Mouse (Mus musculus): ENCODE data around the gene Galr3. TPM values are rescaled to one million over a fixed set of nuclear protein-coding genes. Genes with fewer than 3 reads are reported as not detected.

Galr3 gene
- 1.4 TPM for polyA plus RNA-seq (2015; fragmentation: Illumina TruSeq; extraction: RNeasy Lipid Tissue Mini Kit (QIAGEN cat#74804); ENCODE audit: insufficient read depth, low read depth, low replicate concordance)

DNA sequence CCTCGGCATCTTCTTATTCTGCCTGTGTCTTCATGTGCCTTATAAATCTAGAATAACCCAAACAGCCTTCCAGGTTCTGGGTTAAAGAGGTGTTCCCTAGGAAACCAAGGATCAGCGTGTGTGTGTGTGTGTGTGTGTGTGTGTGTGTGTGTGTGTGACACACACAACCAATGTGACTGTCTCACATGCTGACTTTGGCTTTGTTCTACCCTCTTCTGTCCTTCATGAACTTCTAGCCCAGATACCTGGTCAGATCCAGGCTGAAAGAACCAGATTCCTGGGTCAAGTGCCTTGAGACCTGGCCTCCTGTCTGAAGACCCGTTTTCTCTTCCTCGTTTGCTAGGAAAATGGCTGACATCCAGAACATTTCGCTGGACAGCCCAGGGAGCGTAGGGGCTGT is at the start of gene Galr3:
TSS of gene Galr3 (plus strand) at position 301 of the 400 bp plus-strand sequence.

DNA sequence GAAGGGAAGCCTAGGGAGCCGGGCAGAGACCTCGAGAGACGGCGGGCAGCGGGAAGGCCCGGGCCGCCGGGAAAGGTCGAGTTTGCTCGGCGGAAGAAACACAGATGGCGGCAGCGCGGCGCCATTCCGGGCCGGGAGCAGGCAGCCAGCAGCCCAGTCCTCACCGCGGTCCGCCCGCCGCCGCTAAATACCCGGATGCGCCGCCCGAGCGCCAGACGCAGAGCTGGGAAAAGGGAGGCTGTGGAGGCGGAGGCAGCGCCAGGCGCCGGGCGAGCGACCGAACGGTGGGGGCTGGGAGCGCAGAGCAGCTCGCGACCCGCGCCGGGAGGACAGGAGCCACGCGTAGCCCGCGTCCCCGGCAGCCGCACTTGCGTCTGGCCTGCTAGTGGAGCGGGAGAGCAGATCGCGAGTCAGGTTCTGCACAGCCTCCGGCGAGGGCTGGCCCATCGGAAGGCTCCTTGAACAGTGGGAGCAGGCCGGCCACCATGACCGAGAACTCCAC is 13.4 kb upstream of the Galr3 start, which contains the start of gene H1f0:
TSS of gene H1f0 (plus strand) at position 214 of the 502 bp plus-strand sequence.

DNA sequence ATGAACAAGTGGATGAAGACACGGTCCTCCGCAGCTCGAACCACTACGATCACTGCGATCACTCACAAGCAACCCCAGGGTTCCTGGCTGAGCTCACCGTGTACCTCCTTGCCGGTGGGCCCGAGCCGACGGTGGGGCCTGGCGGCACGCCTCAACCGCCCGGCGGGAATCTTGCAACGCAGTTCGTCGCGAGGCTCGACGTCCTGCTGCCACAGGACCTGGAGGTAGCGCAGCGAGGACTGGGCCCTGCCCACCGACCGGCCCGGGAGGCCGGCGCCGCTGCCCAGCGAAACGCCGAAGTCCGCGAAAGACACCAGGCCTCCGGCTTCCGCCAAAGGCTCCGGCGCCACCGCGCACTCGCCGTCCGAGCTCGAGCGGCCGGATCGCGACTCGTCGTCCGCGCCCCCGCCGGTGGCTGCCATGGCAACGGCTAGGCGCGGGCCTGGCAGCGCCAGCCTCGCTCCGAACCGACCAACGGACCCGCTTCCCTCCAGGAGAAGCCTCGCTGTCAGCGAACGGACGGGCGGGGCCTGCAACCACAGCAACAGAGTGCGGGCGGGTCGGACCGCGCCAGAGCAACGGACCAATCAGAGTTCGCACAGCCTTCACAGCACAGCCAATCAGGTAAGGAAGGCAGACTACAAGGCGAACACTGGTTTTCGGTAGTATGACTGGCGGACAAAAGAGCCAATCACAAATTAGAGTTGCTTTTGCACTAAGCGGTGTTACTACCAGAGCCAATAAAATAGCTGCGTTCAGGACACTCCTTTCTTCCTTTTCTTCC is 20.9 kb downstream of the Galr3 start, which contains the start of gene Ankrd54:
TSS of gene Ankrd54 (minus strand) at position 518 of the 784 bp plus-strand sequence.

DNA sequence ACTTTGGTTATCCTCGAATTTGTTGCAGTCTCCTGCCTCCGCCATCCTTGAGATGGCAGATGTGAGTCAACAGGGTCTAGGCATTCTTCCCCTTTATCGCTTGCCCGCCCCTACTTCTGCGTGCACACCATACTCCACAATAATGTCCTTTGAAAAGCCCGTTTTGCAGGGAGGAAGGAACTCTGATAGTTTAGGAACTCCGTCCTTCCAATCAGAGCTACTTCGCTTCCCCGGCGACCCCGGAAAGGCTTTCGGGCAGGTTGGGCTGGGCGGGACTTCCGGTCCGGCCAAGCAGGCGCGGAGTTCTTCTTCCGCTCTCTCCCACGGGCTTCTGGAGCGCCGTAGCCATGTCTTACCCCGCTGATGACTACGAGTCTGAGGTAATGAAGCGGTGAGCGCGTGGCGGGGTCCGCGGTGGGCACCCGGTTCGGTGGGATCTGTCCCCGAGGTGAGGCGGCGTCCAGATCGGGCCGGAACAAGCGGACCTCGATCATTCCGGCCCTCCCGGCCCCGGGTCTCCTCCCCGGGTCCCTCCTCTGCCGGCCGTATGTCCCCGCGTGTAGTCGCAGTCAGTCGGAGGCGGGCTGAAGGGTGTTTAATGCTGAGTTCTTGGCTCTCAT is 33.3 kb downstream of the Galr3 start, which contains the start of gene Eif3l:
TSS of gene Eif3l (plus strand) at position 267 of the 620 bp plus-strand sequence.

Other genes with a start within 250 kb of the Galr3 start
- gene Card10, start 238.8 kb upstream of the Galr3 start, polyA plus RNA-seq (2015; fragmentation: Illumina TruSeq; extraction: RNeasy Lipid Tissue Mini Kit (QIAGEN cat#74804); ENCODE audit: insufficient read depth, low read depth, low replicate concordance): 11.2 TPM
- 26.1 TPM for gene Cdc42ep1, start 199.3 kb upstream of the Galr3 start, polyA plus RNA-seq (2015; fragmentation: Illumina TruSeq; extraction: RNeasy Lipid Tissue Mini Kit (QIAGEN cat#74804); ENCODE audit: insufficient read depth, low read depth, low replicate concordance)
- gene Lgals2, start 186.4 kb upstream of the Galr3 start, polyA plus RNA-seq (2015; fragmentation: Illumina TruSeq; extraction: RNeasy Lipid Tissue Mini Kit (QIAGEN cat#74804); ENCODE audit: insufficient read depth, low read depth, low replicate concordance): 2.3 TPM
- 14.9 TPM for gene Gga1, start 164.7 kb upstream of the Galr3 start, polyA plus RNA-seq (2015; fragmentation: Illumina TruSeq; extraction: RNeasy Lipid Tissue Mini Kit (QIAGEN cat#74804); ENCODE audit: insufficient read depth, low read depth, low replicate concordance)
- gene Gm49510, start 142.2 kb upstream of the Galr3 start, polyA plus RNA-seq (2015; fragmentation: Illumina TruSeq; extraction: RNeasy Lipid Tissue Mini Kit (QIAGEN cat#74804); ENCODE audit: insufficient read depth, low read depth, low replicate concordance): not detected
- gene Sh3bp1, start 142.1 kb upstream of the Galr3 start, polyA plus RNA-seq (2015; fragmentation: Illumina TruSeq; extraction: RNeasy Lipid Tissue Mini Kit (QIAGEN cat#74804); ENCODE audit: insufficient read depth, low read depth, low replicate concordance): 4.2 TPM
- 0.81 TPM for gene Pdxp, start 128.0 kb upstream of the Galr3 start, polyA plus RNA-seq (2015; fragmentation: Illumina TruSeq; extraction: RNeasy Lipid Tissue Mini Kit (QIAGEN cat#74804); ENCODE audit: insufficient read depth, low read depth, low replicate concordance)
- gene Lgals1, start 115.2 kb upstream of the Galr3 start, polyA plus RNA-seq (2015; fragmentation: Illumina TruSeq; extraction: RNeasy Lipid Tissue Mini Kit (QIAGEN cat#74804); ENCODE audit: insufficient read depth, low read depth, low replicate concordance): 163 TPM
- 14.1 TPM for gene Nol12, start 107.0 kb upstream of the Galr3 start, polyA plus RNA-seq (2015; fragmentation: Illumina TruSeq; extraction: RNeasy Lipid Tissue Mini Kit (QIAGEN cat#74804); ENCODE audit: insufficient read depth, low read depth, low replicate concordance)
- gene Triobp, start 94.2 kb upstream of the Galr3 start, polyA plus RNA-seq (2015; fragmentation: Illumina TruSeq; extraction: RNeasy Lipid Tissue Mini Kit (QIAGEN cat#74804); ENCODE audit: insufficient read depth, low read depth, low replicate concordance): 12.3 TPM
- gene H1f0, start 13.4 kb upstream of the Galr3 start, polyA plus RNA-seq (2015; fragmentation: Illumina TruSeq; extraction: RNeasy Lipid Tissue Mini Kit (QIAGEN cat#74804); ENCODE audit: insufficient read depth, low read depth, low replicate concordance): 47.5 TPM
- 9.9 TPM for gene Ankrd54, start 21.0 kb downstream of the Galr3 start, polyA plus RNA-seq (2015; fragmentation: Illumina TruSeq; extraction: RNeasy Lipid Tissue Mini Kit (QIAGEN cat#74804); ENCODE audit: insufficient read depth, low read depth, low replicate concordance)
- 26.9 TPM for gene Eif3l, start 33.3 kb downstream of the Galr3 start, polyA plus RNA-seq (2015; fragmentation: Illumina TruSeq; extraction: RNeasy Lipid Tissue Mini Kit (QIAGEN cat#74804); ENCODE audit: insufficient read depth, low read depth, low replicate concordance)
- gene Micall1, start 67.0 kb downstream of the Galr3 start, polyA plus RNA-seq (2015; fragmentation: Illumina TruSeq; extraction: RNeasy Lipid Tissue Mini Kit (QIAGEN cat#74804); ENCODE audit: insufficient read depth, low read depth, low replicate concordance): 10.6 TPM
- gene Polr2f, start 99.1 kb downstream of the Galr3 start, polyA plus RNA-seq (2015; fragmentation: Illumina TruSeq; extraction: RNeasy Lipid Tissue Mini Kit (QIAGEN cat#74804); ENCODE audit: insufficient read depth, low read depth, low replicate concordance): 30.2 TPM
- 5.4 TPM for gene 1700088E04Rik, start 99.4 kb downstream of the Galr3 start, polyA plus RNA-seq (2015; fragmentation: Illumina TruSeq; extraction: RNeasy Lipid Tissue Mini Kit (QIAGEN cat#74804); ENCODE audit: insufficient read depth, low read depth, low replicate concordance)
- 1.2 TPM for gene Sox10, start 123.4 kb downstream of the Galr3 start, polyA plus RNA-seq (2015; fragmentation: Illumina TruSeq; extraction: RNeasy Lipid Tissue Mini Kit (QIAGEN cat#74804); ENCODE audit: insufficient read depth, low read depth, low replicate concordance)
- 31.6 TPM for gene Pick1, start 187.3 kb downstream of the Galr3 start, polyA plus RNA-seq (2015; fragmentation: Illumina TruSeq; extraction: RNeasy Lipid Tissue Mini Kit (QIAGEN cat#74804); ENCODE audit: insufficient read depth, low read depth, low replicate concordance)
- gene Gm49486, start 187.5 kb downstream of the Galr3 start, polyA plus RNA-seq (2015; fragmentation: Illumina TruSeq; extraction: RNeasy Lipid Tissue Mini Kit (QIAGEN cat#74804); ENCODE audit: insufficient read depth, low read depth, low replicate concordance): 1.4 TPM
- gene Slc16a8, start 212.9 kb downstream of the Galr3 start, polyA plus RNA-seq (2015; fragmentation: Illumina TruSeq; extraction: RNeasy Lipid Tissue Mini Kit (QIAGEN cat#74804); ENCODE audit: insufficient read depth, low read depth, low replicate concordance): not detected
- 0.39 TPM for gene Baiap2l2, start 243.7 kb downstream of the Galr3 start, polyA plus RNA-seq (2015; fragmentation: Illumina TruSeq; extraction: RNeasy Lipid Tissue Mini Kit (QIAGEN cat#74804); ENCODE audit: insufficient read depth, low read depth, low replicate concordance)

Data from pancreas, adult 10 weeks (tissue).